Mouse (Mus musculus) spleen, adult 2 months (tissue): ENCODE data around the gene Fbxl14. TPM values are rescaled to one million over a fixed set of nuclear protein-coding genes. Genes with fewer than 3 reads are reported as not detected.
"Not testable (repeated sequence)": the region's sequence is repeated elsewhere in the genome, so short reads cannot be mapped to it uniquely, and the experiment has no call there.

Source experiments
- DNase-seq, 2 experiments: peaks; one replicate each; pipeline versions ENCODE4 v3.0.0 to v3.0.0-alpha.2; 2012 to 2021; ENCODE audit warnings: low spot score in 2 of 2, low read depth in 1 of 2
- H3K27ac ChIP-seq: fragments of 200-500 bp; 2 replicates; pipeline ENCODE4 v1.5.1; 2012; ENCODE audit warnings: low read length, inconsistent platforms; ENCODE audit not compliant: insufficient read depth
- H3K27me3 ChIP-seq: fragments of 200-500 bp; 2 replicates; pipeline ENCODE4 v1.6.1; 2012; ENCODE audit warnings: mild to moderate bottlenecking, moderate library complexity, low read length, inconsistent platforms; ENCODE audit not compliant: control insufficient read depth, insufficient read depth
- H3K36me3 ChIP-seq: fragments of 200-500 bp; 2 replicates; pipeline ENCODE4 v1.6.1; 2012; ENCODE audit warnings: mild to moderate bottlenecking, low read length, inconsistent platforms; ENCODE audit not compliant: control insufficient read depth, insufficient read depth
- H3K4me1 ChIP-seq: fragments of 200-500 bp; 2 replicates; pipeline ENCODE4 v1.6.1; 2011; ENCODE audit warnings: inconsistent platforms; ENCODE audit not compliant: control insufficient read depth, insufficient read depth, insufficient read length
- H3K4me3 ChIP-seq: fragments of 200-500 bp; 2 replicates; pipeline ENCODE4 v1.5.1; 2011; ENCODE audit warnings: mild to moderate bottlenecking, inconsistent platforms; ENCODE audit not compliant: insufficient read depth, insufficient read length; ENCODE audit errors: extremely low read depth
- CTCF ChIP-seq: fragments of 200-500 bp; IDR thresholded peaks from 2 replicates; pipeline ENCODE4 v1.5.1; 2011; ENCODE audit warnings: mild to moderate bottlenecking, inconsistent platforms; ENCODE audit not compliant: insufficient read depth, insufficient read length, insufficient replicate concordance; ENCODE audit errors: extremely low read depth
- POLR2A ChIP-seq: fragments of 200-500 bp; IDR thresholded peaks from 2 replicates; pipeline ENCODE4 v1.6.1; 2011; ENCODE audit warnings: low read depth, low read length, inconsistent platforms
- WGBS: fragments of 180-500 bp; shearing (Covaris S2); methylation state at CpG from one replicate; pipeline ENCODE4 v1.1.7; 2018; 5-methylcytosine and 5-hydroxymethylcytosine counted together
- polyA plus RNA-seq: library from polyadenylated mRNA; depleted of rRNA; stranded (reverse); fragments of >200 nt; gene quantifications from 2 replicates; pipeline ENCODE4 v1.2.3, GENCODE M21; 2012; rRNA removed

Gene Fbxl14
- 83.8 and 131 TPM in 2 replicates for polyA plus RNA-seq

DNA sequence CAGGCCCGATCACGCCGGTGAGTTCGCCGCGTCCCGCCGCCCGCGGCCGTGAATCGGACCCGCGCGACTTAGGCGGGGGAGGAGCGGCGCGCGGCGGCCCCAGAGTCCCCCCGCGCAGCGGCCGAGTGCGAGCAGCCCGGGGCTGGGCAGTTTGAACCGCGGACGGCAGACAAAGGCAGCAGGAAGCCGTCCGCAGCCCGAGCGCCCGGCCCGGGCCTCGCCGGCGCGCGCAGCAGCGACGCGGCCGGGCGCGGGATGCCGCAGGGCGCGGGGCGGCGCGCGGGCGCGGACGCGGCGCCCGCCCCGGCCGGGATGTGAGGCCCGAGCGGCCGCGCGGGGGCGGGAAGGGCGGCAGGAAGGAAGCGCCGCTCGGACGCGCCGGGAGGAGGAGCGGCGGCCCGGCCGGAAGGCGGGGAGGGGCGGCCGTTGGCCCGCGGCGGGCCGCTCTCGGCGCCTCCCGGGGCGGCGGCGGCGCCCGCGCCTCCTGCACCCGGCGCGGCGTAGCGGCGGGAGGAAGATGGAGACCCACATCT, at the start of gene Fbxl14:
Gene Fbxl14, plus strand, starts transcription at position 326 of the 533 bp plus-strand sequence.
- WGBS = 4% methylated on average over 62 of the region's 101 CpGs
- Histone ChIP-seq H3K27ac (peak within 1 kb of the TSS; percentile 100), H3K4me3 (peak within 1 kb of the TSS; percentile 100), H3K36me3 (peaks cover 3% of the 10 kb centered on the region), H3K4me1 (peaks cover 7% of the 10 kb centered on the region; the same call in 1 of the 2 replicates), H3K27me3 (no peaks in the 10 kb centered on the region)
- TF ChIP-seq POLR2A = no peak; the same call in 1 of the 2 replicates
- no peak for TF ChIP-seq CTCF
- peak; percentile 41 to 69 for DNase-seq

DNA sequence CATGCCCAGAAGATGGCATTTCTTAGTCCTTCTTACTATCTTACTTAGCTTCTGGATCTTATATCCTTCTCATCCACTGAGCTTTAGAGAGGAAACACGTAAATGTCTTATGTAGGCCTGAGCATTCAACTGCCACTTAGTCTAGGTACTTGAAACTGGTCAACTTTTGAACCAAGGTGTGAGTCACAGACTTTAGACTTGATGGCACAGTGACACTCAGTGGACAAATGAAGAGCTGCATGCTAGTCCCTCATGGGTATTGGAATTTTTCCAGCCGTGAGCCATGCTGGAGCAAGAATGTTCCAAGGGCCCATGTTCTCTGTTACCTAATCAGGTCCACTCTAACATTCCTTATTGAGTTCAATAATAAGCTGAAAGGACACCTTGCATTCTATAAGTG, 49.0 kb upstream of the Fbxl14 start:
- no peaks in the 10 kb centered on the region for H3K27me3 ChIP-seq
- TF ChIP-seq POLR2A (no peak), CTCF (peak; percentile 43; the same call in 1 of the 2 replicates)
- WGBS = 33% methylated on average over 2 of the region's 2 CpGs
- peak in 1 of 2 experiments; percentile 35 for DNase-seq
- H3K36me3 ChIP-seq = no peaks in the 10 kb centered on the region
- no peak overlapping the region for H3K4me3 ChIP-seq
- no peak overlapping the region for H3K27ac ChIP-seq
- H3K4me1 ChIP-seq = no peaks in the 10 kb centered on the region

- WGBS = 90% methylated on average over 6 of the region's 6 CpGs
- no peak overlapping the region for H3K4me3 ChIP-seq
- H3K27ac ChIP-seq = no peak overlapping the region
- no peak for TF ChIP-seq POLR2A
- no peak for TF ChIP-seq CTCF
- no peaks in the 10 kb centered on the region for H3K4me1 ChIP-seq
- no peak for DNase-seq
- H3K27me3 ChIP-seq = no peaks in the 10 kb centered on the region
- H3K36me3 ChIP-seq = no peaks in the 10 kb centered on the region
Observed at GRCm38 (mm10) chr6:119431751-119432324, 47.6 kb upstream of the Fbxl14 start.

- Histone ChIP-seq H3K27ac (no peak overlapping the region), H3K4me1 (no peaks in the 10 kb centered on the region), H3K36me3 (no peaks in the 10 kb centered on the region), H3K4me3 (no peak overlapping the region), H3K27me3 (no peaks in the 10 kb centered on the region)
- TF ChIP-seq CTCF = no peak
- 91% methylated on average over 4 of the region's 4 CpGs for WGBS
- no peak for DNase-seq
Observed at GRCm38 (mm10) chr6:119434394-119434793, 45.1 kb upstream of the Fbxl14 start.

DNA sequence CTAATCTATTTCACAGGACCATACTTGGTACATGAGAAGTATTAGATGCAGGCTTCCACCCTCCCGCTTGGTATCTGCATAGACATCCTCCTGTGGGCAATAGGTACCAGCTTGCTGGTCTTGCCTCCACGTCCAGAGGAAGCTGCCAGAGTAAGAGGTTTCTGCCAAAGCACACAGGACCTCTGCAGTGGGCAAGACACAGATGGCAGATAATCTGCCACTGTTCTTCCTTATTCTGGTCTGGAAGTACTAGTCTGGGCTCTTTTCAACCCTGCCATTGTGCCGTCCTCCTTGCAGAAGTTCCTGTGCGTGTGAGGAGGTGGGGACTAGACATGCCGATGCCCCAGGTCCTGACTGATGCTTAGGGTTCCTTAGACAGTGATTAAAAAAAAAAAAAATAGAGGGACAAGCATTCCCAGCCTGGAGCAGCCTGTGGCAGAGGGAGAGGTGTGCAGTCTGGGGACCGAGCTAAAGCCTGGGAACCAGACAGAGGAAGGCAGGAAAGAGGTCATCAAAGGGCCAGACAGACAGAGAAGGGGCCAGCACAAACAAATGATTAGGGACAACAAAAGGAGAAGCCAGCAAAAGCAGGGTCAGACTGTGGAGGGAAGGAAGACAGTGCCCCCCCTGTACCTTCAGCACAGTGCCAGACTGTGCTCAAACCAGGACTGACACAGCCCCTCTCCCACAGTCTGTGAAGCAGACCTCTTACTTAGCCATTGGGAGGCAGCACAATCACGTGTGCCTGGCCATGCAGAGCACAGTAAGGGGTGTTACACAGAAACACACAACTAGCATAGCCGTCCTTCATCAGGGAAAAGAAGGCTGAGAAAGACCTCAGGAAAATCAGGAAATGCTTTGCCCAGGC, 41.3 kb upstream of the Fbxl14 start:
- Histone ChIP-seq H3K36me3 (no peaks in the 10 kb centered on the region), H3K4me1 (no peaks in the 10 kb centered on the region), H3K27ac (no peak overlapping the region), H3K4me3 (no peak overlapping the region), H3K27me3 (no peaks in the 10 kb centered on the region)
- no peak for TF ChIP-seq CTCF
- TF ChIP-seq POLR2A = no peak
- no peak for DNase-seq
- 39% methylated on average over 8 of the region's 8 CpGs for WGBS

GRCm38 (mm10) chr6:119442729-119443128, 36.7 kb upstream of the Fbxl14 start:
- not testable (repeated sequence) for H3K27ac ChIP-seq, H3K4me3 ChIP-seq, H3K36me3 ChIP-seq, H3K27me3 ChIP-seq, H3K4me1 ChIP-seq, DNase-seq
- 80% methylated on average over 5 of the region's 5 CpGs for WGBS
